Mouse (Mus musculus): ENCODE measurements around the gene Ebpl. TPM values are rescaled to one million over a fixed set of nuclear protein-coding genes. Genes with fewer than 3 reads are reported as not detected.

Gene Ebpl
- polyA plus RNA-seq, 1 experiment from 2014 or later = 9.7 TPM

- Histone ChIP-seq H3K27ac (replicated peaks) (no peak overlapping the region), H3K4me3 (no peak overlapping the region), H3K9me3 (no peaks in the 10 kb centered on the region), H3K27me3 (replicated peaks; ENCODE audit: low read depth, poor library complexity, severe bottlenecking) (no peaks in the 10 kb centered on the region), H3K4me1 (no peaks in the 10 kb centered on the region), H3K36me3 (replicated peaks) (no peaks in the 10 kb centered on the region)
- 85% methylated on average over 3 of the region's 3 CpGs for WGBS
- DNase-seq (ENCODE audit: low spot score) = no peak
These were observed 69.6 kb downstream of the Ebpl start for GRCm38 (mm10) chr14:61290664-61291063.

- Histone ChIP-seq H3K4me1 (no peaks in the 10 kb centered on the region), H3K27ac (replicated peaks) (no peak overlapping the region), H3K9me3 (no peaks in the 10 kb centered on the region), H3K4me3 (no peak overlapping the region), H3K36me3 (replicated peaks) (no peaks in the 10 kb centered on the region), H3K27me3 (replicated peaks; ENCODE audit: low read depth, poor library complexity, severe bottlenecking) (no peaks in the 10 kb centered on the region)
- 75% methylated on average over 19 of the region's 19 CpGs for WGBS
- DNase-seq (ENCODE audit: low spot score) = no peak
These were observed 71.5 kb downstream of the Ebpl start for GRCm38 (mm10) chr14:61288606-61289286.

Other genes starting within 250 kb of the Ebpl start
- gene Sacs, start 222.0 kb downstream of the Ebpl start, polyA plus RNA-seq (2016; fragmentation: Nextera tagmentation; extraction: Ambion mirVana) = 2.3 and 2.8 TPM in 2 replicates
- gene Sgcg, start 101.9 kb downstream of the Ebpl start, polyA plus RNA-seq (2016; fragmentation: Nextera tagmentation; extraction: Ambion mirVana) = not detected in 2 replicates
- gene Arl11, start 50.7 kb downstream of the Ebpl start, polyA plus RNA-seq (2016; fragmentation: Nextera tagmentation; extraction: Ambion mirVana) = 0.30 and 0.36 TPM in 2 replicates
- gene Kpna3, start 79.4 kb upstream of the Ebpl start, polyA plus RNA-seq (2016; fragmentation: Nextera tagmentation; extraction: Ambion mirVana) = 84.7 and 84.9 TPM in 2 replicates
- gene Spryd7, start 196.4 kb upstream of the Ebpl start, polyA plus RNA-seq (2016; fragmentation: Nextera tagmentation; extraction: Ambion mirVana) = 15.5 and 16.2 TPM in 2 replicates
- gene Trim13, start 237.8 kb upstream of the Ebpl start, polyA plus RNA-seq (2016; fragmentation: Nextera tagmentation; extraction: Ambion mirVana) = 14.4 and 15.1 TPM in 2 replicates
- gene Kcnrg, start 247.0 kb upstream of the Ebpl start, polyA plus RNA-seq (2016; fragmentation: Nextera tagmentation; extraction: Ambion mirVana) = 0.50 and 0.55 TPM in 2 replicates

Measured in embryonic facial prominence, embryonic 10.5 days (tissue).